Mouse (Mus musculus) lung, embryonic 16.5 days (tissue): ENCODE measurements around the gene Wwox. TPM values are rescaled to one million over a fixed set of nuclear protein-coding genes. Genes with fewer than 3 reads are reported as not detected.

ENCODE experiments used
- ATAC-seq: fragments of 200-750 bp; cut with Nextera tagmentation; 2 replicates; pipeline ENCODE4 v1.8.0; 2017; ENCODE audit warnings: low read depth, mild to moderate bottlenecking, moderate library complexity
- H3K27ac ChIP-seq: fragments of 300-500 bp; sonication (generic); 2 replicates; pipeline ENCODE4 v1.5.1; 2014; ENCODE audit warnings: mild to moderate bottlenecking, control low read depth, low read length
- H3K27me3 ChIP-seq: fragments of 300-500 bp; sonication (generic); 2 replicates; pipeline ENCODE4 v1.6.1; 2014; ENCODE audit warnings: low read depth, low read length, mixed read lengths; ENCODE audit not compliant: control insufficient read depth, insufficient read depth
- H3K36me3 ChIP-seq: fragments of 300-500 bp; sonication (generic); 2 replicates; pipeline ENCODE4 v1.6.1; 2014; ENCODE audit warnings: low read length; ENCODE audit not compliant: control insufficient read depth, insufficient read depth
- H3K4me1 ChIP-seq: fragments of 300-500 bp; sonication (generic); replicated peaks from 2 replicates; pipeline ENCODE4 v1.6.1; 2014; ENCODE audit warnings: low read length, mixed read lengths; ENCODE audit not compliant: control insufficient read depth, insufficient read depth
- H3K4me2 ChIP-seq: fragments of 300-500 bp; sonication (generic); 2 replicates; pipeline ENCODE4 v1.6.1; 2014; ENCODE audit warnings: low read depth, low read length, control low read depth
- H3K4me3 ChIP-seq: fragments of 300-500 bp; sonication (generic); 2 replicates; pipeline ENCODE4 v1.5.1; 2014; ENCODE audit warnings: mild to moderate bottlenecking, low read length, control low read depth
- H3K9ac ChIP-seq: fragments of 300-500 bp; sonication (generic); 2 replicates; pipeline ENCODE4 v1.6.1; 2014; ENCODE audit warnings: low read length, control low read depth
- H3K9me3 ChIP-seq: fragments of 300-500 bp; sonication (generic); 2 replicates; pipeline ENCODE4 v1.6.1; 2016; ENCODE audit warnings: low read length; ENCODE audit not compliant: control insufficient read depth
- WGBS: fragments of 180-500 bp; shearing (Covaris S2); extraction: QIAGEN DNeasy Blood & Tissue Kit; methylation state at CpG from one replicate; pipeline ENCODE4 v1.1.7; 2014; 5-methylcytosine and 5-hydroxymethylcytosine counted together
- polyA plus RNA-seq: library from polyadenylated mRNA; unstranded; fragments of >200 nt; fragmentation: Nextera tagmentation; extraction: Ambion mirVana; gene quantifications from 2 replicates; pipeline ENCODE4 v1.2.1, GENCODE M21; 2015

The Wwox gene
- polyA plus RNA-seq, 1 experiment from 2014 or later, result 20.2 TPM

DNA sequence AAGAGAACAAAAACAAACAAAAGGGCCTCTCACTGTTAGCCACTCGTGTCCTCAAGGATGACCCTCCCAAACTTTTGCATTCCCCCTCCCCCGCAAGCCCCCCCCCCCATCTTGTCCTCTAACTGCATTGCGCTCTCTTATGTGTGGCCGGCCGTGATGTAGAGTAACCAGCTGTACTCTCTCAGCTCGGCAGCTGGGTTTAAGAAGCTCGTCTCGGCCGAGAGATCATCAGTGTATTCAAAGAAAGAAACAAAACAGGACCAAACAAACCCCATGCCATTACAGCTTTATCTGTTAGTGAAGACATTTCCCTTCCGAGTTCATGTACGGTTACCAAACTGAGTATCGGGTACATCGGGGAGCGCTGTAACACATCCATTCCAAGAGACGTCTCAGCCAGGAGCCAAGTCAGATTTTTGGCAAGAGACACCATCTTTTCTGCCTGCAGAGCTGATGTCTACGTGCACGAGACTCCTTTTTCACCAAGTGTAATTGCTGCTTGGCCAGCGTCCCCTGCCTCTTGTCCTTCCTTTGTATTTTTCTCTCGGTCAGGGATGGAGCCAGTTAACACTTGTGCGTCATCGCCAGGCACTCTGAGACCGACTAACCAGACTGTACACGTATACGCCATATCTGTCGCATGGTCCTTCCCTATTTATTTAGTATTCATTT is 18.8 kb downstream of the Wwox start:
- Histone ChIP-seq H3K4me2 (no peak overlapping the region), H3K4me3 (no peak overlapping the region), H3K36me3 (no peaks in the 10 kb centered on the region), H3K9me3 (no peaks in the 10 kb centered on the region), H3K27me3 (no peaks in the 10 kb centered on the region), H3K9ac (no peak overlapping the region), H3K27ac (peak overlapping the region; percentile 92), H3K4me1 (peaks cover 37% of the 10 kb centered on the region)
- ATAC-seq, result peak; percentile 88
- WGBS, result 16% methylated on average over 25 of the region's 25 CpGs

DNA sequence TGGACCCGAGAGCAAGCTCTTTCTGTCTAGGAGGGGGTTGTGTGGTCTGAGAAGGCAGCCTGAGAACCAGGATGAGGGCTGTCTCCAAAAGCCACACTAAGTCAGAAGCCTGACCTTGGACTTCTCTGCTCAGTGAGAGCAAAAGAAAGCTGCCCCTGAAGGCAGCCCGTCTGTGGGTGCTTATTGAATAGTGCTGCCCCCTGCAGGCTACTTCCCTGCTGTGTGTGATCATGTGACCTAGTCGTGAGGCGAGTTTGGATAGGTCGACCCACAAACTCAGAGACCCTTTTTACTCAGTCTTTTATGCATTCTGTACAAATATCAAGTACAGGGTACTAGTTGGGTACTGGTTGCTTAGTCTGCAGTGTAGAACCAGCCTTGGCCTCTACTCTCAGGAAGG is 21.1 kb downstream of the Wwox start:
- Histone ChIP-seq H3K27me3 (no peaks in the 10 kb centered on the region), H3K36me3 (no peaks in the 10 kb centered on the region), H3K4me2 (no peak overlapping the region), H3K4me1 (peaks cover 27% of the 10 kb centered on the region), H3K27ac (no peak overlapping the region), H3K9me3 (no peaks in the 10 kb centered on the region), H3K4me3 (no peak overlapping the region), H3K9ac (peak overlapping the region; percentile 28; the same call in 1 of the 2 replicates)
- 72% methylated on average over 5 of the region's 5 CpGs for WGBS
- no peak for ATAC-seq

DNA sequence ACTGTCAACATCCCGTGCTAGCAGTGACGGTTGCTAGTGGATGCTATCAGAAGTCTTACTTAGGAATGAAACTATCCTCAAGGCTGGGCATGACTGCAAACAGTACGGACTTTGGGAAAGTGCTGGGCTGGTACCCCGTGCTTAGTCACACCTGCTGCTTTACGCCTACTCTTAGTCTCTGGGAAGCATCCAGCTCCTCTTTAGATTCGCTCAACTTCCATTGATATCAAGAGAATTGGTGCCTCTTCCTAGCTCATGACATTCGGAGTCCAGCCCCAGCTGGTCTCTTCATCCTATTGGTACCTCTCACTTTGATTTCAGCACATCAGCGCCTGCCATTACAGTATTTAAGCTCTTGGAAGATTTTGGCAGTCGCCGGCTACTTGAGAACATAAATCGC is 23.1 kb downstream of the Wwox start:
- H3K9ac ChIP-seq, result no peak overlapping the region
- no peak overlapping the region for H3K4me3 ChIP-seq
- no peak for ATAC-seq
- H3K4me1 ChIP-seq, result peaks cover 17% of the 10 kb centered on the region
- no peak overlapping the region; the same call in 1 of the 2 replicates for H3K27ac ChIP-seq
- no peaks in the 10 kb centered on the region for H3K9me3 ChIP-seq
- no peaks in the 10 kb centered on the region for H3K27me3 ChIP-seq
- H3K36me3 ChIP-seq, result no peaks in the 10 kb centered on the region
- WGBS, result 80% methylated on average over 11 of the region's 11 CpGs
- no peak overlapping the region for H3K4me2 ChIP-seq

DNA sequence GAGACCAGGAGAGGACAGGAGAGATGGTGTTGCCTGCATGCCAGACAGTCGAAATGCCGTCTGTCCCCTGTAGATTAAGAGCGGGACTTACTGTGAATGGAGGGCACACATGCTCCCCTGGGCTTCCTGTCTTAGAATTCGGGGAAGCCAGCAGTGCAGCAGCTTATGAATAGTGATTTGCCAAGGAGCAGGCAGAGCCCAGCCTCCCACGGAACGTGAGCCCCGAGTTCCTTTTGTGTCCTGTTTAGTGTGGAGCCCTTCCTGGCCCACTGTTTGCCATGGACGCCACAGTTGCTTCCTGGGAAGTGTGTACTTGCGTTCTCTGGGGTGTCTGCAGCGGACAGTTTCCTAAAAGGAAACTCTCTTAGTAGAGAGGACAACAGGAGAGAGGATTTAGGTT is 23.9 kb downstream of the Wwox start:
- Histone ChIP-seq H3K4me2 (peak overlapping the region; percentile 22; the same call in 1 of the 2 replicates), H3K27me3 (no peaks in the 10 kb centered on the region), H3K36me3 (no peaks in the 10 kb centered on the region), H3K27ac (peak overlapping the region; percentile 50), H3K9me3 (no peaks in the 10 kb centered on the region), H3K4me3 (no peak overlapping the region), H3K4me1 (peaks cover 12% of the 10 kb centered on the region), H3K9ac (peak overlapping the region; percentile 39; the same call in 1 of the 2 replicates)
- ATAC-seq, result no peak
- 63% methylated on average over 10 of the region's 10 CpGs for WGBS

DNA sequence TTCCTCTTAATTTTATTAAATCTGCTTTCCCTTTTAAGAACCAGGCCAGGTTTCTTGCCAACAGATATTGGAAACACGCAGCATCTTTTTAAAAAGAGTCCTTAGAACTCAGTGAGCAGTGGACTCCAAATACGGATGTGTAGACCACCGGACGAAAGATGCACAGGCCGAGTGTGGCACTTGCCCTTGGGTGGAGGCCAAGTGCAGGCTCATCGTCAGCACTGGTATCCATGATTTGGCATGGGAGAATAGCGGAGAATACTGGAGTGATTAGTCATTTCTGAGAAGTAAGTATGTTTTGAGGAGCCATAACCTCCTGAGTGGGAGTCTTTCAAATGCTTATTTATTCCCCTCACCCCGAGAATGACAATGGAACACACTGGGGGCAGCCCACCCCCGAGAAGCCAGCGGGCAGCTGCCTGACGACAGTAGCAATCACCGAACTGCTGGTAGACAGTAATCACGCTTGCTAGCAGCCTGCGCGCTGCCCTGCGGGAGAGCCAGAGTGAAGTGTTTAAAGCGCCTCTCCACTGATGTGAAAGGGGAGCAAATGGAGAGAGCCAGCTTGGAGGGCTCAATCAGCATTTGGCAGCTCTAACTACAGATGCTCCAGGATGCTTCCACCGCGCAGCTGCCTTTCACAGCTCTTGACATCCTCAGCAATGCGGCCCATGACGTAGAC is 29.2 kb downstream of the Wwox start:
- no peak overlapping the region for H3K9ac ChIP-seq
- peak; percentile 69 for ATAC-seq
- no peak overlapping the region for H3K27ac ChIP-seq
- peaks cover 4% of the 10 kb centered on the region; the same call in 1 of the 2 replicates for H3K36me3 ChIP-seq
- no peaks in the 10 kb centered on the region for H3K27me3 ChIP-seq
- no peaks in the 10 kb centered on the region for H3K4me1 ChIP-seq
- no peak overlapping the region for H3K4me2 ChIP-seq
- H3K9me3 ChIP-seq, result no peaks in the 10 kb centered on the region
- no peak overlapping the region for H3K4me3 ChIP-seq
- WGBS, result 62% methylated on average over 21 of the region's 21 CpGs

DNA sequence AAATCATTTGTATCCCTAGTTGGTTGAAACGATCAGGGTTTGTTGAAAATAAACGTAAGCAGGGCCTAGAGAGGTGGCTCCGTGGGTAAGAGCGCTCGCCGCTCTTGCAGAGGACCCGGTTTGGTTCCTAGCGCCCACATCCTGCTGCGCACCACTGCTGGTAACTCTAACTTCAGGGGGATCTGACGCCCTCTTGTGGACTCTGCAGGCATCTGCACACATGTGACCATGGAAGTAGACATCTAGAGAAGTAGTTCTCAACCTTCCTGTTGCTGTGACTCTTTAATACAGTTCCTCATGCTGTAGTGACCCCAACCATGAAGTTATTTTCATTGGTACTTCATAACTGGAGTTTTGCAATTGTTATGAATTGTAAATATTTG is 29.7 kb downstream of the Wwox start:
- Histone ChIP-seq H3K27ac (no peak overlapping the region), H3K4me3 (no peak overlapping the region), H3K27me3 (no peaks in the 10 kb centered on the region), H3K4me2 (no peak overlapping the region), H3K36me3 (peaks cover 4% of the 10 kb centered on the region; the same call in 1 of the 2 replicates), H3K4me1 (no peaks in the 10 kb centered on the region), H3K9me3 (no peaks in the 10 kb centered on the region), H3K9ac (no peak overlapping the region)
- WGBS, result 82% methylated on average over 10 of the region's 10 CpGs
- peak; percentile 16; the same call in 1 of the 2 replicates for ATAC-seq

DNA sequence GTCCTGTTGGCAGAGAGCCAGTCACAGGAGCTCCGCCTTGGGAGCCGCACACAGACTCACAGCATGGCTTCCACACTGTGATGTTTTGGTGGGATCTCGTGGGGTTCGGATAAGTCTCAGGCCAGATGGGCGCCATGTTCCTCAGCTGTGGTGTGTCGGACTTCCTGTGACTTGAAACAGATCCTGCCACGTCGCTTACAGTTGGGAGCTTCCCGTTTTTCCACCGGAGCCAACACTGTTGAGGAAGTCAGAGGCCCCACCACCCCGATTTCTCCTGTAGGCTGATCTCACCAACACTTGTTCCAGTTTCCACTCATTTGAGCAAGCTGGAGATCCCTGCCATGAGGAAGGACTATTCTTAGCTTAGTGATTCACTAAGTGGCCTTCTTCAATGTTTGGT is 34.1 kb downstream of the Wwox start:
- H3K9me3 ChIP-seq, result no peaks in the 10 kb centered on the region
- no peaks in the 10 kb centered on the region for H3K27me3 ChIP-seq
- H3K4me3 ChIP-seq, result no peak overlapping the region
- no peak overlapping the region for H3K27ac ChIP-seq
- H3K36me3 ChIP-seq, result peaks cover 4% of the 10 kb centered on the region; the same call in 1 of the 2 replicates
- peaks cover 8% of the 10 kb centered on the region for H3K4me1 ChIP-seq
- no peak overlapping the region for H3K9ac ChIP-seq
- WGBS, result 81% methylated on average over 11 of the region's 11 CpGs
- no peak for ATAC-seq
- no peak overlapping the region for H3K4me2 ChIP-seq

DNA sequence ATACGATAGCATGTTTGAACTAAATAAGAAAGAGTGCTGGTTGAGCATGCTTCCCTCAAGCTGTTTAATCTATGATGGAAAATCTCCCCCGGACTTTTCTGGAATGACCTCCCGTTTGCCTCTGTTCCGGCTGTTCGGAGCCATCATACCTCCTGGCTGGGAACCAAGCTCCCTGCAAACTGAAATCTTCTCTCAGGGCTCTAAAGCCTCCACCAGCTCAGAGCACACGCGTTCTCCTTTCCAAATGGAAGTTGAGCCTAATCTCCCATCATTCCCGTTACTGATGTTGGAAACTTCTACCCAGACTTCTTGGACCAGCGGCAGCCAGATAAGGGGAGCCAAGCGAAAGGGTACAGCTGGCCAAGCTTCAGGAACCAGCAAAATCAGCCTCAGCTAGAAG is 37.5 kb downstream of the Wwox start:
- peak; percentile 44; the same call in 1 of the 2 replicates for ATAC-seq
- WGBS, result 41% methylated on average over 10 of the region's 10 CpGs
- H3K27ac ChIP-seq, result no peak overlapping the region; the same call in 1 of the 2 replicates
- peaks cover 10% of the 10 kb centered on the region for H3K4me1 ChIP-seq
- H3K36me3 ChIP-seq, result no peaks in the 10 kb centered on the region
- no peak overlapping the region for H3K4me2 ChIP-seq
- no peak overlapping the region for H3K4me3 ChIP-seq
- H3K9me3 ChIP-seq, result no peaks in the 10 kb centered on the region
- H3K27me3 ChIP-seq, result no peaks in the 10 kb centered on the region
- no peak overlapping the region for H3K9ac ChIP-seq

DNA sequence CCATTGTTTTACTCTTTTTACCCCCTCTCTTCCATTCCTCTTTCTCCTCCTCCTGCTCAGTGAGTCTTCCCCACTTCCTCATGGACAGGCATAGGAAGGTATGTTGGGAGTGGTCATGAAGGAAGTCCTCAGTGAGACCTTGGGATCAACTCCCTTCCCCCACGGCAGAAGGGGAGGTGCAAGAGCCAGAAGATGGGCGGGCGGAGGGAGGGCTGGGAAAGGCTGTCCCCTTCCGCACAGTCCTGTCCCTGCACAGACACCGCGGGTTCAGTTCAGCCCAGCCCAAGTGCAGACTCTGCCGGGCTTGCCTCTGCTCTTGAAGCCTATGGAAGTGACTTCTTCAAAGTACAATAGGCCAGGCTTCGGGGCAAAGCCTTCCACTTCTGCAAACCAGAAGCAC is 38.3 kb downstream of the Wwox start:
- H3K4me2 ChIP-seq, result no peak overlapping the region
- peaks cover 10% of the 10 kb centered on the region for H3K4me1 ChIP-seq
- WGBS, result 61% methylated on average over 8 of the region's 8 CpGs
- no peaks in the 10 kb centered on the region for H3K27me3 ChIP-seq
- H3K27ac ChIP-seq, result no peak overlapping the region
- no peak overlapping the region for H3K9ac ChIP-seq
- no peaks in the 10 kb centered on the region for H3K9me3 ChIP-seq
- peak; percentile 73 for ATAC-seq
- H3K4me3 ChIP-seq, result no peak overlapping the region
- no peaks in the 10 kb centered on the region for H3K36me3 ChIP-seq
